Mouse (Mus musculus): Measurements from ENCODE around the gene Dnajb8. TPM values are rescaled to one million over a fixed set of nuclear protein-coding genes. Genes with fewer than 3 reads are reported as not detected.

Dnajb8 gene
- total RNA-seq, 2 experiments from 2014 or later, result not detected

GRCm38 (mm10) chr6:88229221-88229620, 7.2 kb downstream of the Dnajb8 start:
- no peak for DNase-seq

DNA sequence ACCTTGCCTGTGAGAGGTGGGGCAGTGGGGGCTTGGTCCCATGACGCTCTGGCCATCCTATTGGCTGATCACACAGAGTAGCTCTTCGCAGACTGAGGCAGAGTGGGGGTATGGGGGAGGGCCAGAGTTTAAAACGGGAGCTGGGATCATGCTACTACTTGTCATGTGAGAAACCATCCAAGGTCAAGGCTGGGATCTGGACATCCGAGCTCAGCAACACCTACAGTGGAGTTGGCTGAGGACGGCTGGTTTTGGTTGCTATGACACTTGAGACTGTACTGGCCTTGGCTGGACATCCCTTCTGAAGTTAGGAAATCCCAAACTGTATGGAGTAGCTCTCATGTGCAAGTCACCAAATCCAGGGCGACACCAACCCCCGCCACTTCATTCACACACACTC, 9.8 kb downstream of the Dnajb8 start:
- peak; percentile 57 for DNase-seq

DNA sequence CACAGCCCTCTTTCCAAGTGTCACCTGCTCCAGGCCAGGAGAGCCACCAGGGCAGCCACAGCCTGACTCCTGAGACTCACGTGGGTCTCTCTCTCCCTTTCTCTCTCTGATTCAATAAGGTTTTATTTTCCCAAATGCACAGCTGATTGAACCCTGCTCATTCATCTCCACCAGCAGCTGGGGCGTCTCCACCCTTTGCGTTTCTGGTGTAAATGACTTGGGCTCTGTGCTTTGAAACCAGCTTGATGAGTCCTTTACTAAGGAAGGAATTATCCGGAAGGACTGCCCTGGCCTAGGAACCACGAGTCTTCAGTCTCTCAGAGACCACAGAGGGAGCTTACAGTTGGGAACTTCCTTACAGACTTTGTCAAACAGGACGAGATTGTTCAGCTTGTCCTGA, 10.2 kb downstream of the Dnajb8 start:
- no peak for DNase-seq

DNA sequence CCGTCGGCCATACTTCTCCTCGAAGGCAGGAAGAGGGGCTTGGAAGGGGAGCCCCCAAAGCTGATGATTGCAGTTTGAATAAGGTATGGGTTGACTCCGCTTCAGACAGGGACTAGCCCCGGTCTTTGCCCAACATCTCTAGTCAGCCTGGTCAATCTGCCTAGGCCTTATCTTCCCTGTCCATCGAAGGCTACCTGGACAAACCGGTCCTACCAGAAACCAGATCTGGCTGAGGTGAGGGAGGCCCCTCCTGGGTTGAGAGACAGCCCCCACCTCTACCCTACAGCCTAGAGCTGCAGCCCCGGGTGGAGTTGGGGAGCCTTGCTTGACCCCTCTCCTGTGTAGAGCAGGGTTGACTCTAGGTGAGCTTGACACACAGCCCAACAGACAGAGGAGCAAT, 11.9 kb downstream of the Dnajb8 start:
- no peak for DNase-seq

- DNase-seq, result no peak
Observed at GRCm38 (mm10) chr6:88235461-88235860, 13.4 kb downstream of the Dnajb8 start.

GRCm38 (mm10) chr6:88235983-88236382, 13.9 kb downstream of the Dnajb8 start:
- DNase-seq, result no peak

- no peak for DNase-seq
Observed at GRCm38 (mm10) chr6:88236513-88236912, 14.4 kb downstream of the Dnajb8 start.

DNA sequence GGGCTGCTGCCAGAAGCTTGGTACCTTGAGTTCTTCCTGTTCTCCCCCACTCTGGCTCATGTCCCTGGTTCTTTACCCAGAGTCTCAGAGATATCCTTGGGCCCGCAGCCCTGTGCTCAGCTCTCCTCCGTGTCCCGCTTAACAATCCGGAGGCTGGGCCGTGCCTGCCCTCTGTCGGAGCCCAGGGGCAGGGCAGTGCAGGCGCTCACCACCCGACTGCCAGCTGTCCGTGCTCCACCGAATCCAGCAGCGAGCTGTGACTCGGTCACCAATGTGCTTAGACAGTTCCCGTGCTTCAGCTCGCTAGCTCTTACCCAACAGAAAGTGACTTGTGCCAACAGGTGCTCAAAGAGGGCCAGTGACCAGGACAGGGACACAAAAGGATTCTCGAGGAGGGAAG, 20.5 kb downstream of the Dnajb8 start:
- peak; percentile 47 for DNase-seq

GRCm38 (mm10) chr6:88249231-88249630, 27.2 kb downstream of the Dnajb8 start:
- no peak for DNase-seq

DNA sequence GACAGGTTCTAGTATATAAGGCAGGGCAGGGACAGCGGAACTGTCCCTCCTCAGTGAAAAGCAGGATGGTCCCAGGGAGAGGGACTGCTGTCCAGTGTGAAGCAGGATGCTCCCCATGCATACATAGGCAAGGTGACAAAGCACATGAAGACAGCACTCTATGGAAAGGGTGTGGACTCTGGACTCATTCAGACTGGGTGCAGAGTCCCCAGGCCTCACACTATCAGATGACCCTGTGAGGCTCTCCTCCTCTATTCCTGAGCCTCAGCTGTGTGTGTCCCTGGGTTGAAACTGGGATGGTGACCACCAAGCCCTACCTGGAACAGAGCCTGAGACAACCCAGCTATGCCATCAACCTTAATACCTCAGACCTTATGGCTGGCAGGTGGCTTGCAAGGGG, 29.3 kb downstream of the Dnajb8 start:
- DNase-seq, result no peak

DNA sequence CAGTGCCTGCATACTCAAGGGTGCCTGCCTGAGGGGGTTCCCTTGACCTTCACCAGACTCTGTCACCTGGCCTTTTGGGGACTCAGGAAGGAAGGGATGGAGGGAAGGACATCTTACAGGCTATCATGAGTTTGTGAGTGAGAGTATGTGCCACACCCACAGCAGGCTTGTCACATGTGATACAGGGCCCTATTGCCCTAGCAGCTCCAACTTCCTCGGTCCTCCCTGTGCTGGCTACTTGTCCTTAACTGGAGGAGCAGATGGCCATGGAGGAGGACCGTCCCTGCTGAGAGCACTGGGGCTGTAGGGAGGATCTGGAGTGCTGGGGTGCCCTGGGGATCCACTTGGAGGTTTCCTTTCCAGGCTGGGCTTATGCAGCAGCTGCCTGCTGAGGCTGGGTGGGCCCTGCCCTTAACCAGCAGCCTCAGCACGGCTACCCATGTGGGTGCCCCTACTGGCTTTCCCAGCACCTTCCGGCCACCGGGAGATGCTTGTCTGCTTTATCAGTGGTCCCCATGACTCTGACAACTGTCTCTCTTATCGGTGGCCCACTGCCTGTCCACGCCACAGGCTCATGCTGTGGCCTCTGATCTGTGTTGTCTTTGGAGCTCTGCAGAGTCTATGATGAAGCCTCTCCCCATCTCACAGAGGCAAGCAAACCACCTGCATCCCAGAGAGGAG, 29.9 kb downstream of the Dnajb8 start:
- no peak for DNase-seq

GRCm38 (mm10) chr6:88254082-88254481, 32.0 kb downstream of the Dnajb8 start:
- no peak for DNase-seq

- no peak for DNase-seq
Observed at GRCm38 (mm10) chr6:88255435-88255834, 33.4 kb downstream of the Dnajb8 start.

GRCm38 (mm10) chr6:88259621-88260020, 37.6 kb downstream of the Dnajb8 start:
- DNase-seq, result no peak

DNA sequence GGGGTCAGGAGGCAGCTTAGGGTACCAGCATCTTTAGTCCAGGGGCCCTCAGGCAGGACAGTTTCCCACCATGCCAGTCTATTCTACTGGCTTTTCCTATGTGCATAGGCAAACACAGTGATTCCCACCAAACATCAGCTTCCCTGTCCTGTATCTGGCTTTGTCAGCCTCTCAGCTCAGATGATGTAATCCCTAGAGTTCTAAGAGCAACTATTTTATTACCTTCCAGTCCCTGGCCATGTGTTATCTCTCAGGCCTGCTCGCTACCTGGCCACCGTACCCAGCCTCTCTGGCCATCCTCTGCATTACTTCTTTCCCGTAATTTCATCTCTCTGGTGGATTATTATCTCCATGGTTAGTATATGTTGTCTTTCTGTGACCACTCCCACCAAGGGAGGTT, 38.6 kb downstream of the Dnajb8 start:
- DNase-seq, result no peak

DNA sequence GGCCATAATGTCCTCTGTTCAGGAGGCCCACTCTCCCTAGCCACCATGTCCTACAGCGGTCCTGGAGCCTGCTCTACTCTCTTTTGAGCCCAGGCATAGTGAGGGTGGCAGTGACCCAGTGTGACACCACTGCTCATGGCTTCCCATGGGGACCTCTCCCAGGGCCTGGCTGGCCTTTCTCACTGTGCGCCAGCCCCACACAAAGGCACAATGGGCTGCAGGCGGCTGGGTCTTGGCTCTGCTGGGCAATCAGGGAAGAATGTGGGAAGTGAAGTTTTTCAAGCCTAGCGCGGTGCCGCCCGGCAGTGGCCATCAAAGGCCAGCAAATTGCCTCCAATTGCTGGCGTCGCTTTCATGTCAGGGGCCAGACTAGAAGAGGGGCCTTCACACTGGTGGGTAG, 40.1 kb downstream of the Dnajb8 start:
- DNase-seq, result no peak

DNA sequence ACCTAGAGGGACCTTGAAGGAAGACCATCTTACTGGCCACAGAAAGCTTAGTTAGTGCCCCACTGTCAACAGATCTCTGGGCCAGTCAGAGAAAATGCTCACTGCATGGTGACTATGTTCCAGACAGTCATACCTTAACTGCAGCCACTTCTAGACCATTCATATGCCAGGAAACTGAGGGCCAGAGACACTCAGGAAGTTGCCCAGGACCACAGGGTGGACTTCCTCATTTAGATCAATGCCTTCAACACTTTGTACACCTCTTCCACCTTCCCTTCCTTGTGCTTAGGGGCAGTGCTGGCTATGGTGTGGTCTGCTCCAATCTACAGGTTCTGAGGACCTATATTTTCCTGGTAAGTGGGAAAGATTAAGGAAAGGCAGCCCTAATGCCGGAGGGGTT, 43.3 kb downstream of the Dnajb8 start:
- DNase-seq, result no peak

DNA sequence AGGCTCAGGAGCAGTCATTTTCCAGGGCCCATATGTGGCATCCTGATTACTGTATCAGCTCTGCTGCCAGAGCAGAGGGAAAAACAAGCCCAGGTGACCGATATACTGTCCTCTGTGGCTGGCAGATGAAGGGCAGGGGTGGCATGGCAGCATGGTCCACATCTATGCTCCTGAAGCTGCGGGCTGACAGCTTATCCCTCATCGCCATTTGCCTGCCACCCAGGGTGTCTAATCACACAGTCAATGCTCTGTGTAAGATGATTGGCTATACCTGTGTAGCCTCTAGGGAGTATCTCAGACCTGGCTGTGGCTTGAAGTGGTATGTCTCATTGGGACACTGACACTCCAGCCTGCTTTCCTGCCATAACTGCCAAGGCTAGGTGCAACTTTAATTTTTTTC, 44.0 kb downstream of the Dnajb8 start:
- no peak for DNase-seq

DNA sequence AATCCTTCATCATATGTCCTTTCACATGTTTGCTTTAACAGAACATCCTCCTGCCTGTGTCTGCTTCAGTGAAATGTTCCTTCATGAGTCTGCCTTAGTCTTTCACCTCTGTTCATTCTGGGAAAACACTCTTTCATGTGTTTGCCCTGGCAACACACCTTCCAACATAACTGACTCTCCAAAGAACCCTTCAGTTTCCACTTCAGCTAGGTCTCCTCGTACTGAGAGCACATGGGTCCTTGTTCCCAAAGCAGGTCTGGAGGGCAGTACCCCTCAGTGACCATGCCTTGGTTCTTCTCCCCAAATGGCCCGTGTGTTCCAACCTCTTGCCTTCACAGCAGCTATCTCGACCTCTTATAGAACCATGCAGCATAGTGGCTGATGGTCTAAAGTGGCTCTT, 45.0 kb downstream of the Dnajb8 start:
- no peak for DNase-seq

DNA sequence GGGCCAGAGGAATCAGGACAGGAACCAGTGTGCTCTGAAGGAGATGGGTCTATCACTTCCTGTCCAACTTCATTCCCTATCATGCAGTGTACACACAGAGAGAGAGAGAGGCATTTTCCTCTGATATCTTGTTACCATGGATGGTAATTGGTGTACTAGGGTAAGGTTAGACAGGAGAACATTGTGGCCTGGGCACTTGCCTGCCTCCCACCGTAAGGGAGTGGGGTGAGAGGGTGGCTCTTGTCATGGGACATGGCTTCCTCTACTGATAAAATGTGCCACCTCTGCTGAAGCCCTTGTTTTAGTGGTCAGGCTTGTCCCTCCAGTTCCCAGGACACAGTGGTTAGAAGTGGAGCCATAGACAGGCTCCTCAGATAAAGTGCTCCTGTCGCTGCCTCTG, 45.9 kb downstream of the Dnajb8 start:
- DNase-seq, result no peak

DNA sequence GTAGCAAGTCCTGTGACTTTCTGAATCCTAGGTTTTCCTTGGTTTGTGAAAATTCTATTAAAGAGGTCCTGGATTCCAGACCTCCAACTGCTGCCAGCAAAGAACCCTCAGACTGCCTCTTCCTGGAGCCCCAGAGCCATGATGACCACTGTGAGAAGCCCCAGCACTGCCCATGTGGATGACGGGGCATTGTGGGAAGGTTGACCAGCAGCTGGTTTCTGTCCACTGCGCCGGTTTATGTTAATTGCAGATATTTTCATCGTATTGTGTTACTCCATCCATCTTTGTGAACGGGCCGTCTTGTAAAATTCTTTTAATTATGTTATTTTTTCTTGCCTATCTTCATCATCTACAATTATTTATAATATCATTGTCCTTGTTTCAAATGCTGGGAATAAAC, 52.6 kb downstream of the Dnajb8 start:
- DNase-seq, result no peak

- no peak for DNase-seq
Observed at GRCm38 (mm10) chr6:88276221-88276620, 54.2 kb downstream of the Dnajb8 start.

- DNase-seq, result no peak
Observed at GRCm38 (mm10) chr6:88277242-88277641, 55.2 kb downstream of the Dnajb8 start.

GRCm38 (mm10) chr6:88278141-88278540, 56.1 kb downstream of the Dnajb8 start:
- no peak for DNase-seq

Measured in gastrocnemius, postnatal 25 days (tissue).